Mouse (Mus musculus) kidney, adult 2 months (tissue): ENCODE measurements around the gene Ccl7. TPM values are rescaled to one million over a fixed set of nuclear protein-coding genes. Genes with fewer than 3 reads are reported as not detected.

Experiments
- DNase-seq: peaks from one replicate; pipeline ENCODE4 v3.0.0; 2021
- H3K27ac ChIP-seq: fragments of 200-500 bp; 2 replicates; pipeline ENCODE4 v1.5.1; 2012; ENCODE audit warnings: low read depth, low read length, control low read depth, inconsistent platforms; ENCODE audit not compliant: insufficient read depth
- H3K27me3 ChIP-seq: fragments of 200-500 bp; replicated peaks from 2 replicates; pipeline ENCODE4 v1.6.1; 2012; ENCODE audit warnings: mild to moderate bottlenecking, moderate library complexity, low read length, inconsistent platforms; ENCODE audit not compliant: control insufficient read depth, insufficient read depth
- H3K36me3 ChIP-seq: fragments of 200-500 bp; 2 replicates; pipeline ENCODE4 v1.6.1; 2012; ENCODE audit warnings: mild to moderate bottlenecking, moderate library complexity, low read length, inconsistent platforms; ENCODE audit not compliant: control insufficient read depth, insufficient read depth
- H3K4me1 ChIP-seq: fragments of 200-500 bp; 2 replicates; pipeline ENCODE4 v1.6.1; 2011; ENCODE audit warnings: low read length; ENCODE audit not compliant: control insufficient read depth, insufficient read depth
- H3K4me3 ChIP-seq: fragments of 200-500 bp; 2 replicates; pipeline ENCODE4 v1.5.1; 2011; ENCODE audit warnings: mild to moderate bottlenecking, low read depth, low read length, control low read depth; ENCODE audit not compliant: insufficient read depth
- CTCF ChIP-seq: fragments of 200-500 bp; conservative IDR thresholded peaks from 2 replicates; pipeline ENCODE4 v1.5.1; 2011; ENCODE audit warnings: low read depth, mild to moderate bottlenecking, control low read depth, low read length, moderate library complexity, mixed read lengths; ENCODE audit not compliant: insufficient read depth, insufficient read length
- POLR2A ChIP-seq: fragments of 200-500 bp; IDR thresholded peaks from one replicate; pipeline ENCODE4 v1.6.1; 2011; ENCODE audit warnings: low read depth, low read length, control low read depth
- WGBS: fragments of 180-500 bp; shearing (Covaris S2); methylation state at CpG from one replicate; pipeline ENCODE4 v1.1.7; 2018; 5-methylcytosine and 5-hydroxymethylcytosine counted together
- polyA plus RNA-seq: library from polyadenylated mRNA; depleted of rRNA; stranded (reverse); fragments of >200 nt; gene quantifications from 2 replicates; pipeline ENCODE4 v1.2.3, GENCODE M21; 2012

Gene Ccl7
- polyA plus RNA-seq, 1 experiment = 0.27 TPM

DNA sequence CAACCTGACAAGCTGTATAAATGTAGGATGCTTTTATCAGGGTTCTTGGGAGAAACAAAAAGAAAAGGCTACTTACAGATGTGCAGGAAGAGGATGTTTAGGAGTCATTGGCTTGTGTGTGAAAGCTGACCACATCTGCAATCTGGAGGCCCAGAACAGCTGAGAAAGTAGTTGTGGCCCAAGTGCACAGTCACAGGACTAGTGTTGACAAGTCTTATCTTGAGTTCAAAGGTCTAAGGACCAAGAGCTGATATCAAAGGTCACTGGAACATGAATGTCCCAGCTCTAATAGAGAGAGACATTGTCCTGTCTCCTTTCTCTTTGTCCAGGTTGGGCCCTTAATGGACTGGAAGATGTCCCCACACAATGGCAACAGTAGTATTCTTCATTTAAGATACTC, 25.7 kb upstream of the Ccl7 start:
- H3K4me1 ChIP-seq = no peaks in the 10 kb centered on the region
- no peak overlapping the region for H3K27ac ChIP-seq
- no peaks in the 10 kb centered on the region for H3K27me3 ChIP-seq
- no peak overlapping the region for H3K4me3 ChIP-seq
- no peak for TF ChIP-seq POLR2A
- no peak for TF ChIP-seq CTCF
- no peak for DNase-seq
- H3K36me3 ChIP-seq = no peaks in the 10 kb centered on the region

DNA sequence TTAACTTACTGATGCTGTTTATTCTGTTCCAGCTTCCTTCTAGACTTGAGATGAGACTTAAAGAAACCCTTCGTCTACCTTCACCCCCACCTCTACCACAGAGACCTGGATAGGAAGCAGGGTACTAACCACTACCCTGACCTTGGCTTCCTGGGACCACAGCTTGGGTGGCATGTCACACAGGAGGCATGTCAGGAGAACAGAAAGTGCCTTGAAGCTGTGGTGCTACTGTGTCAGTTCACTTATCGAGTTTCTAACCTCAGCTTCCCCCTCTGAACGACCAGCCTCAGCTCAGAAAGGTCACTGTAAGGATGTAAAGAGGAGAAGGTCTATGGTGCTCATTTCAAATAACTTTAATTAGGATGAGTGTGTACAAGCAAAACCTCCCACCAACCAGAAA, 24.1 kb upstream of the Ccl7 start:
- TF ChIP-seq POLR2A = no peak
- no peak for TF ChIP-seq CTCF
- Histone ChIP-seq H3K4me1 (no peaks in the 10 kb centered on the region), H3K36me3 (no peaks in the 10 kb centered on the region), H3K27ac (no peak overlapping the region), H3K27me3 (no peaks in the 10 kb centered on the region), H3K4me3 (no peak overlapping the region)
- WGBS = 56% methylated on average over 3 of the region's 3 CpGs
- no peak for DNase-seq

DNA sequence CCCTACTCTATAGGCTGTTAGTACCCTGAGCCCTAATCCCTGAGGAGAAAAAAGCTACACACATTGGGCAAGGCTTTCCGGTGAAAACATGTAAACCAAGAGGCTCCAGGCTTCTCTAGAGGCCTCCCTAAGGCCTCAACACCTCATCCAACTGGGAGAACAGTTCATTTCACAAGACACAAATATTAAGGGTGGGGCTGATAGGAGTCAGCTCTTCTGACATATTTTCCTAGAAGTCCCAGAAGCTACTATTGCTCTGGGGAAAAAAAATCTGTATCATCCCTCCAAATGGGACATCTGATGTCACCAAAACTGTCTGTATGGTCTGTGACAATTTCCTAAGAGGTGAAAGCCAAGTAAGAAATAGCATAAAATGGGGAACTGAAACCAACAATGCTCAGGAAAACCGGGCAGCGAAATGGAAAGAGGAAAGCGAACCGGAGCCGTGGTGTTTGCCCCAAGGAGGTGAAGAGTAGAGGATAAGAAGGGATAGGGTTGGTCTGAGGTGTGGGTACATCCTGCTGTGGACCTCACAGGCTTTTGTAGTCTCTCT, 22.9 kb upstream of the Ccl7 start:
- Histone ChIP-seq H3K4me3 (no peak overlapping the region), H3K4me1 (no peaks in the 10 kb centered on the region), H3K36me3 (no peaks in the 10 kb centered on the region), H3K27me3 (no peaks in the 10 kb centered on the region), H3K27ac (no peak overlapping the region)
- TF ChIP-seq POLR2A (no peak), CTCF (no peak)
- no peak for DNase-seq
- WGBS = 89% methylated on average over 6 of the region's 6 CpGs

DNA sequence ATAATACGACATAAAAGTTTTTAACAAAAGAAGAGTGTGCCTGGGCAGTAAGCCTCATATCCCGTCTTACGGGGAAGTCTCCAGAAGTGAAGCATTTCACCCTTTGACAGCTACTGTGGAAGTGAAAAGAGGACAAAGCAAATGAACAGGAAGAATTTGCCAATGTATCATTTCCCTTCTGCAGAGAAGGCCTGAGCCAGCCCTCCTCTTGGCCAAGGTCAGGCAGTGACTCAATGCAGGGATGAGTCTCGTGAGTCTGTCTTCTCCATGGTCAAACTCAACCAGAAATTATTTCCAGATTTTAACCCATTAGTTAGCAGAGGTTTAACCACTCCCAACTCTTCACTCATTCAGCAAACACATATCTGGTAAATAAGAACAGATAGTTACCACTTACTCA, 21.7 kb upstream of the Ccl7 start:
- H3K36me3 ChIP-seq = no peaks in the 10 kb centered on the region
- H3K27me3 ChIP-seq = no peaks in the 10 kb centered on the region
- no peak overlapping the region for H3K27ac ChIP-seq
- H3K4me1 ChIP-seq = no peaks in the 10 kb centered on the region
- DNase-seq = no peak
- TF ChIP-seq POLR2A (no peak), CTCF (no peak)
- no peak overlapping the region for H3K4me3 ChIP-seq
- 61% methylated on average over 4 of the region's 4 CpGs for WGBS

DNA sequence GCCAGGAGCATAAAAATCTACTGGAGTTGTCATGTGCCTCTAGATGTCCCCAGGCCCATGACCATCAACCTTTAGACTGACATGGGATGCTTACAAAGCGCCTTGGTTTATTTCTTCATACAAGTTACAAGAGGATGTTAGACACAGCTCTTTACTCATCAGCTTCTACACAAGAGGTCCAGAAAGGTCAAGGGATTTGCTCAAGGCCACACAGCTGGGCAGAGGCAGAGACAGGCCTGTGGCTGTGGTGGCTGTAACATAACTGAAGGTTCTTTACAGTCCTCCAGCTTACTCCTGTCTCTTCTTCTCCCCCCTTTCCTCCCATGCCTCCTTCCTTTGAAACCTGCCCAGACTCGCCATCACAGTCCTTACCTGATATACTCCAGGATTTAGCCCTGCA, 15.3 kb upstream of the Ccl7 start:
- DNase-seq = no peak
- TF ChIP-seq CTCF (no peak), POLR2A (no peak)

DNA sequence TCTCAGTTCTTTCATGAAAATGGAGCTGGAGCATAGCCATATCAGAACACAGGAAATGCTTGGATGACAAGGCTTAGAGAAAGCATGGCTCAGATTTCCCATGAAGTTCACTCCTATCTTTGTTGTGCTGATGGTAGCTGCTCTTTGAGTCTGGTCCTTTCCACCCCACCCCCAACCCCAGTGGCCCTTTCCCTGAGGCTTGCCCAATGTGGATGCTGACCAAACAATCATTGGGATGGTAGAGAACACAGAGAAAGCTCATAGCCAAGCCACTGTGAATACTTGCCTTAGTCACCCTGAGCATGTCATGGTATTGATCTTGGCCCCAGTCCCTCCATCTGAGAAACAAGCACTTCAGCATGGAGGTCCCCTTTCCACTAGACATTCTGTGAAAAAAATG, 13.4 kb upstream of the Ccl7 start:
- TF ChIP-seq POLR2A (no peak), CTCF (no peak)
- no peaks in the 10 kb centered on the region for H3K4me1 ChIP-seq

More for the DNA sequence above, 15.3 kb upstream of the Ccl7 start:
- WGBS = 73% methylated on average over 2 of the region's 2 CpGs
- H3K27me3 ChIP-seq = no peaks in the 10 kb centered on the region
- no peak overlapping the region for H3K27ac ChIP-seq
- H3K4me1 ChIP-seq = no peaks in the 10 kb centered on the region
- H3K36me3 ChIP-seq = no peaks in the 10 kb centered on the region
- no peak overlapping the region for H3K4me3 ChIP-seq

DNA sequence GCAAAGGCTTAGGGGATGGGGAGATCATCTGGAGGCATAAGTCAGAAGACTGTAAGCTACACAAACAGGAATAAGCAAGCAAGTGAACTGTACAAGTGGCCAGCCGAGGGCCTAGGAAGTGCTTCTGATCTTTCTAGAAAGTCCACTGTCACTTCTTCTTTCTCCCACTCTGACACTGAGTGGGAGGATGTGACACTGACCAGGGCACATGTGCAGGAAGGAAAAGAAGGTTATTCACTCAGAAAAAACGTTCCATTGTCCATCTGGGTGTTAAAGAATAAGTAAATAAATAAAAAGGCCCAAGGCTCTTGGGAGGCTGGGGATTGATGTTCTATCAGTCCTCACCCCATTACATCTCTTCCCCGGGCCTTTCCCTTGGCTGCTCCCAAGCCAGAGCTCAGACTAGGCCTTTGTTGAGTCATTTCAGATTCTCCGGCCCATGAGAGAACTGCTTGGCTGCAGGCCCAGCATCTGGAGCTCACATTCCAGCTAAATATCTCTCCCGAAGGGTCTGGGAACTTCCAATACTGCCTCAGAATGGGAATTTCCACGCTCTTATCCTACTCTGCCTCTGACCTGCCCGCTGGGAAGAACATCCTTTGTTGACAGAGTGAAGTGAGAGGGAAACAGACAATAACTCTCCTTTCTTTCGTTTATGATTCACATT, 12.7 kb upstream of the Ccl7 start:
- DNase-seq = peak; percentile 77
- Histone ChIP-seq H3K27me3 (no peaks in the 10 kb centered on the region), H3K4me1 (no peaks in the 10 kb centered on the region), H3K4me3 (no peak overlapping the region), H3K36me3 (no peaks in the 10 kb centered on the region), H3K27ac (peak overlapping the region; percentile 51)
- TF ChIP-seq CTCF = no peak
- WGBS = 40% methylated on average over 8 of the region's 8 CpGs

More for the DNA sequence above, 13.4 kb upstream of the Ccl7 start:
- Histone ChIP-seq H3K27me3 (no peaks in the 10 kb centered on the region), H3K36me3 (no peaks in the 10 kb centered on the region), H3K27ac (peak overlapping the region; percentile 51; the same call in 1 of the 2 replicates), H3K4me3 (no peak overlapping the region)
- DNase-seq = peak; percentile 13

DNA sequence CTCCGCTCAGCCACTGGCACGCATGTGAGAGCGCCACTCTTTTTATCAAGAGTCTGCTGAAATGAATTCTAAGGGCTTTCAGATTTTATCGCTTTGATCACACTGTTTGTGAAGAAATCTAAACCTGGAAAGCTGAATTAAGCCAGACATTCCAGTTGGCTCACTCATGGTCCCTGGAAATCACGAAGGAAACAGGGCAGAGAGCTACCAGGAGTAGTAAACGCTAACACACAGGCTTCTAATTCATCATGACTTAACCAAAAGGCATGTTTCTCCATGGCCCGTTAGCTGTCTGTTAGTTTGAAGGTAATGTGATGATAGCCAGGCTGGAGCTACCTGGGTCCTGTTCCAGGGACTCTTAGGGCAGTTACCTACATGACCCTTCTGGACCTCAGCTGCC, 11.1 kb upstream of the Ccl7 start:
- Histone ChIP-seq H3K36me3 (no peaks in the 10 kb centered on the region), H3K27ac (no peak overlapping the region), H3K4me1 (no peaks in the 10 kb centered on the region), H3K4me3 (no peak overlapping the region), H3K27me3 (no peaks in the 10 kb centered on the region)
- TF ChIP-seq CTCF (no peak), POLR2A (no peak)
- no peak for DNase-seq
- WGBS = 83% methylated on average over 7 of the region's 7 CpGs
